Mouse (Mus musculus): Measurements from ENCODE around the gene Gal3st3. TPM values are rescaled to one million over a fixed set of nuclear protein-coding genes. Genes with fewer than 3 reads are reported as not detected.

Gal3st3 gene
- polyA plus RNA-seq, 1 experiment from 2014 or later = 42.3 TPM

DNA sequence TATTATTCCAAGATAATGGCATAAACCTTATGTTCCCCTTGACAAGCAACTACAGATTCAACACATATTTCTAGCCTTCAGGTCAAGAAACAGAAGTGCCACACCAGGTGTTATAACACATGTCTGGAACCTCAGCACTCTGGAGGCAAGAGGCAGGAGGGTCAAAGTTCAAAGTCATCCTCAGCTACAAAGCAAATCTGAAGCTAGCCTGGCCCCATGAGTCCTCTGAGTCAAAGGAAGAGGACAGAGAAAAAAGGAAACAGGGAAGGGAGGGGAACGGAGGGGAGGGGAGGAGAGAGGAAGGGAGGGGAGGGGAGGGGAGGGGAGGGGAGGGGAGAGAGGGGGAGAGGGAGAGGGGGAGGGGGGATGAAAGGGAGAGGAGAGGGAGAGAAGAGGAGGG, 57.9 kb downstream of the Gal3st3 start:
- no peak overlapping the region for H3K4me3 ChIP-seq (ENCODE audit: low read length)
- no peaks in the 10 kb centered on the region for H3K4me1 ChIP-seq (ENCODE audit: control insufficient read depth, insufficient read depth, low read depth, low read length)
- WGBS = no CpG with 5 or more reads among the region's 1 CpGs
- H3K9me3 ChIP-seq (ENCODE audit: control insufficient read depth, low read length) = no peaks in the 10 kb centered on the region
- no peak overlapping the region for H3K27ac ChIP-seq (ENCODE audit: low read depth, low read length)
- ATAC-seq = no peak
- no peaks in the 10 kb centered on the region for H3K27me3 ChIP-seq (replicated peaks; ENCODE audit: control insufficient read depth, insufficient read depth, low read length)
- H3K9ac ChIP-seq (ENCODE audit: low read depth, low read length) = no peak overlapping the region
- H3K4me2 ChIP-seq (ENCODE audit: low read length) = no peak overlapping the region
- H3K36me3 ChIP-seq (ENCODE audit: control insufficient read depth, insufficient read depth, low read length) = no peaks in the 10 kb centered on the region

Other genes with a start within 250 kb of the Gal3st3 start
- gene Rin1, start 247.8 kb upstream of the Gal3st3 start, polyA plus RNA-seq (2015; fragmentation: Nextera tagmentation; extraction: Ambion mirVana) = 0.64 and 0.72 TPM in 2 replicates
- gene Cd248, start 230.3 kb upstream of the Gal3st3 start, polyA plus RNA-seq (2015; fragmentation: Nextera tagmentation; extraction: Ambion mirVana) = 14.5 and 25.2 TPM in 2 replicates
- gene Tmem151a, start 212.8 kb upstream of the Gal3st3 start, polyA plus RNA-seq (2015; fragmentation: Nextera tagmentation; extraction: Ambion mirVana) = 38.5 and 49.0 TPM in 2 replicates
- gene Yif1a, start 209.8 kb upstream of the Gal3st3 start, polyA plus RNA-seq (2015; fragmentation: Nextera tagmentation; extraction: Ambion mirVana) = 60.7 and 65.8 TPM in 2 replicates
- gene Cnih2, start 199.8 kb upstream of the Gal3st3 start, polyA plus RNA-seq (2015; fragmentation: Nextera tagmentation; extraction: Ambion mirVana) = 361 and 364 TPM in 2 replicates
- gene Rab1b, start 191.3 kb upstream of the Gal3st3 start, polyA plus RNA-seq (2015; fragmentation: Nextera tagmentation; extraction: Ambion mirVana) = 230 and 231 TPM in 2 replicates
- 85.6 and 87.8 TPM in 2 replicates for gene Klc2, start 179.8 kb upstream of the Gal3st3 start, polyA plus RNA-seq (2015; fragmentation: Nextera tagmentation; extraction: Ambion mirVana)
- gene Pacs1, start 25.2 kb upstream of the Gal3st3 start, polyA plus RNA-seq (2015; fragmentation: Nextera tagmentation; extraction: Ambion mirVana) = 47.6 and 56.9 TPM in 2 replicates
- gene Sf3b2, start 2.9 kb upstream of the Gal3st3 start, polyA plus RNA-seq (2015; fragmentation: Nextera tagmentation; extraction: Ambion mirVana) = 308 and 315 TPM in 2 replicates
- gene Catsper1, start 37.4 kb downstream of the Gal3st3 start, polyA plus RNA-seq (2015; fragmentation: Nextera tagmentation; extraction: Ambion mirVana) = not detected in 2 replicates
- gene Cst6, start 51.2 kb downstream of the Gal3st3 start, polyA plus RNA-seq (2015; fragmentation: Nextera tagmentation; extraction: Ambion mirVana) = 9.8 and 11.9 TPM in 2 replicates
- gene Eif1ad, start 68.4 kb downstream of the Gal3st3 start, polyA plus RNA-seq (2015; fragmentation: Nextera tagmentation; extraction: Ambion mirVana) = 40.6 and 44.4 TPM in 2 replicates
- 315 and 333 TPM in 2 replicates for gene Banf1, start 68.8 kb downstream of the Gal3st3 start, polyA plus RNA-seq (2015; fragmentation: Nextera tagmentation; extraction: Ambion mirVana)
- 58.8 and 66.0 TPM in 2 replicates for gene Sart1, start 90.4 kb downstream of the Gal3st3 start, polyA plus RNA-seq (2015; fragmentation: Nextera tagmentation; extraction: Ambion mirVana)
- 0.36 TPM in 1 of 2 replicates, not detected in the other for gene Tsga10ip, start 104.2 kb downstream of the Gal3st3 start, polyA plus RNA-seq (2015; fragmentation: Nextera tagmentation; extraction: Ambion mirVana)
- 301 and 318 TPM in 2 replicates for gene Drap1, start 126.6 kb downstream of the Gal3st3 start, polyA plus RNA-seq (2015; fragmentation: Nextera tagmentation; extraction: Ambion mirVana)
- gene AI837181, start 126.8 kb downstream of the Gal3st3 start, polyA plus RNA-seq (2015; fragmentation: Nextera tagmentation; extraction: Ambion mirVana) = 38.5 and 72.7 TPM in 2 replicates
- not detected in 2 replicates for gene Fosl1, start 149.2 kb downstream of the Gal3st3 start, polyA plus RNA-seq (2015; fragmentation: Nextera tagmentation; extraction: Ambion mirVana)
- gene Ccdc85b, start 159.6 kb downstream of the Gal3st3 start, polyA plus RNA-seq (2015; fragmentation: Nextera tagmentation; extraction: Ambion mirVana) = 11.4 and 12.4 TPM in 2 replicates
- 147 and 153 TPM in 2 replicates for gene Fibp, start 162.3 kb downstream of the Gal3st3 start, polyA plus RNA-seq (2015; fragmentation: Nextera tagmentation; extraction: Ambion mirVana)
- gene Ctsw, start 170.2 kb downstream of the Gal3st3 start, polyA plus RNA-seq (2015; fragmentation: Nextera tagmentation; extraction: Ambion mirVana) = 4.5 TPM in 2 replicates
- 44.2 and 53.1 TPM in 2 replicates for gene Efemp2, start 175.6 kb downstream of the Gal3st3 start, polyA plus RNA-seq (2015; fragmentation: Nextera tagmentation; extraction: Ambion mirVana)
- gene Mus81, start 190.1 kb downstream of the Gal3st3 start, polyA plus RNA-seq (2015; fragmentation: Nextera tagmentation; extraction: Ambion mirVana) = 50.9 and 54.5 TPM in 2 replicates
- gene Cfl1, start 192.1 kb downstream of the Gal3st3 start, polyA plus RNA-seq (2015; fragmentation: Nextera tagmentation; extraction: Ambion mirVana) = 3,487 and 3,609 TPM in 2 replicates
- gene 1700020D05Rik, start 205.5 kb downstream of the Gal3st3 start, polyA plus RNA-seq (2015; fragmentation: Nextera tagmentation; extraction: Ambion mirVana) = 0.15 TPM in 1 of 2 replicates, not detected in the other
- 92.7 and 101 TPM in 2 replicates for gene Snx32, start 212.2 kb downstream of the Gal3st3 start, polyA plus RNA-seq (2015; fragmentation: Nextera tagmentation; extraction: Ambion mirVana)